19 mouse cellular contexts compared by ENCODE assay signal in genomic region chr7:144609568-144609967, GRCm38 (mm10).
"Had no signal": no experiment of that assay in that cellular context is flagged by ENCODE, and none has a peak within 500 bp of the region (broad histone marks: within the 10 kb centered on the region; RNA-seq: fewer than 3 reads in every experiment).

No protein-coding gene starts in this region.

- H3K27ac ChIP-seq: kidney, postnatal 0 days; layer of hippocampus, adult 2 months; left cerebral cortex, adult 2 months; limb, embryonic 12.5 days; limb, embryonic 15.5 days; liver, embryonic 14.5 days; midbrain, embryonic 13.5 days; stomach, embryonic 15.5 days had no signal

- H3K4me3 ChIP-seq: layer of hippocampus, adult 2 months; left cerebral cortex, adult 2 months; limb, embryonic 12.5 days; limb, embryonic 15.5 days; midbrain, embryonic 13.5 days; stomach, embryonic 15.5 days had no signal

- ATAC-seq: intestine, postnatal 0 days; liver, postnatal 0 days; midbrain, embryonic 13.5 days had no signal

- H3K4me1 ChIP-seq: limb, embryonic 12.5 days; midbrain, embryonic 13.5 days; stomach, embryonic 15.5 days had no signal

- DNase-seq: kidney, adult 2 months; kidney, postnatal 25 days; layer of hippocampus, adult 9-11 months; left cerebral cortex, postnatal 4 days; liver, postnatal 0 days; right cerebral cortex, adult 18-20 months; right cerebral cortex, postnatal 25 days; spleen, adult 18-20 months; thymus, postnatal 36 days had no signal

- H3K36me3 ChIP-seq: limb, embryonic 12.5 days; limb, embryonic 15.5 days; midbrain, embryonic 13.5 days; stomach, embryonic 15.5 days had no signal

- H3K27me3 ChIP-seq: limb, embryonic 12.5 days; limb, embryonic 15.5 days; midbrain, embryonic 13.5 days; stomach, embryonic 15.5 days had no signal

- H3K4me2 ChIP-seq: limb, embryonic 12.5 days; limb, embryonic 15.5 days; liver, embryonic 11.5 days; midbrain, embryonic 13.5 days; stomach, embryonic 15.5 days had no signal

- H3K9me3 ChIP-seq: limb, embryonic 12.5 days; limb, embryonic 15.5 days; midbrain, embryonic 13.5 days; stomach, embryonic 15.5 days had no signal

- H3K9ac ChIP-seq: limb, embryonic 12.5 days; limb, embryonic 15.5 days; liver, embryonic 14.5 days; liver, postnatal 0 days; midbrain, embryonic 13.5 days; stomach, embryonic 15.5 days had no signal
